Mouse (Mus musculus) thymus, postnatal 0 days (tissue): Measurements from ENCODE around the gene Uqcc3. TPM values are rescaled to one million over a fixed set of nuclear protein-coding genes. Genes with fewer than 3 reads are reported as not detected.
A peak's percentile ranks its signal among the peaks of the same experiment; 100 is the strongest.
"Not testable (repeated sequence)": the region's sequence is repeated elsewhere in the genome, so short reads cannot be mapped to it uniquely, and the experiment has no call there.

Experiments
- DNase-seq: peaks from one replicate; pipeline ENCODE4 v3.0.0-alpha.2; 2015; ENCODE audit warnings: low spot score
- polyA plus RNA-seq: library from polyadenylated mRNA; unstranded; fragments of >200 nt; fragmentation: Nextera tagmentation; extraction: Ambion mirVana; gene quantifications from 2 replicates; pipeline ENCODE4 v1.2.1, GENCODE M21; 2015

Gene Uqcc3
- polyA plus RNA-seq, 1 experiment from 2014 or later, result 119 TPM

DNA sequence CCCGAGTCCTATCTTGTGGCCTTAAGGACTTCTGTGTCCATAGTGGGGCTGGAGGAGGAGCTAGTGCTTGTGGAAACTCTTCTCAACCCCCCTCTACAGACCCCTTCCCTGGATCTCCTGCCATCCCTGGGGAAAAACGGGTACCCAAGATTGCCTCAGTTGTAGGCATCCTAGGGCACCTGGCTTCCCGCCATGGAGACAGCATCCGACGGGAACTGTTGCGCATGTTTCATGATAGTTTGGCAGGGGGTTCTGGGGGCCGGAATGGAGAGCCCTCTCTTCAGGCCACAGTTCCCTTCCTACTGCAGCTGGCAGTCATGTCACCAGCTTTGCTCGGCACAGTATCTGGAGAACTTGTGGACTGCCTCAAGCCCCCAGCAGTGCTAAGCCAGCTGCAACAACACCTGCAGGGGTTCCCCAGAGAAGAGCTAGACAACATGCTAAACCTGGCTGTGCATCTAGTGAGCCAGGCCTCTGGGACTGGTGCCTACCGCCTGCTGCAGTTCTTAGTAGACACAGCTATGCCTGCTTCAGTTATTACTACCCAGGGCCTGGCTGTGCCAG is 14.8 kb upstream of the Uqcc3 start:
- no peak for DNase-seq

DNA sequence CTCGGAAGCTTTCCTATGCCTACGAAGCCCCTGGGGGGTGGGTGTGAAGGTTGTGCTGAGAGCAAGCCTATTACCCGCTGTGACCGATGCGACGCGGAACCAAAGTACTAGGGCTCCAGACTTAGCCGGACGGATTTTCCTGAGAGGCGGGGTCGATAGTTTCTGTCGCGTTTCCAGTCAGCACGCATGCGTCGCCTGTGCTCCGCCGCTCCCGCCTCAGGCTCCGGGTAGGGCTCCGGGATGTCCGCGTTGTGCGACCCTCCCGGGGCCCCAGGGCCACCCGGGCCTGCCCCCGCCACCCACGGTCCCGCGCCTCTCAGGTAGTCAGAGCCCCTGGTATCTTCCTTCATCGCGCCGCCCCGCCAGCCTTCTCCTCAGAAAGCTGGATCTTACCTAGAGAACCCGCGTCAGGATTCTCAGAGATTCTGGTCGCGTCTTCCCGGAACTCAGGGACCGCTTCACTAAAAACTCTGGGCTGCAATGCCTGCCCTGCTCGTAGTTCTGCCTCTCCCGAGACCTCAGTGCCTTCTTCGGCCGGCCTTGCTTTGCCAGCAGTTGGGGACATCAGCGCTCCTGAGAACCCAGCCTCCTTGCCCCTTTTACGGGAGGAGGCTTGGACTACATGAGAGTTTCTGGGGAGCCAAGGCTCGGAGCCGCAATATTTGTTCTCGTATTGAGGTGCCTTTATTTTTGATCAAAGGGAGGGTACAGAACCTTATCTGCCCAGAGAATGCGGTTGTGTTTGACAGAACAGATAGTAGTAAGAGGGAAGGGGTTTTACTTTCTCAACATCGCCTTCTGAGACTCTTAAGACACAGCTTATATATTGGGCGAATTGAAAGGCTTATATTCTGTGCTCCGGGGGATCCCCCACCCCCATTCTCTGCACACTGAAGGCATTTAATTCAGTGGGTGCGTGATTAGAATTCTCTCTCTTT is 12.4 kb upstream of the Uqcc3 start, which contains the start of gene Ints5:
TSS of gene Ints5 (plus strand) at position 177 of the 938 bp plus-strand sequence.
- peak; percentile 85 for DNase-seq

DNA sequence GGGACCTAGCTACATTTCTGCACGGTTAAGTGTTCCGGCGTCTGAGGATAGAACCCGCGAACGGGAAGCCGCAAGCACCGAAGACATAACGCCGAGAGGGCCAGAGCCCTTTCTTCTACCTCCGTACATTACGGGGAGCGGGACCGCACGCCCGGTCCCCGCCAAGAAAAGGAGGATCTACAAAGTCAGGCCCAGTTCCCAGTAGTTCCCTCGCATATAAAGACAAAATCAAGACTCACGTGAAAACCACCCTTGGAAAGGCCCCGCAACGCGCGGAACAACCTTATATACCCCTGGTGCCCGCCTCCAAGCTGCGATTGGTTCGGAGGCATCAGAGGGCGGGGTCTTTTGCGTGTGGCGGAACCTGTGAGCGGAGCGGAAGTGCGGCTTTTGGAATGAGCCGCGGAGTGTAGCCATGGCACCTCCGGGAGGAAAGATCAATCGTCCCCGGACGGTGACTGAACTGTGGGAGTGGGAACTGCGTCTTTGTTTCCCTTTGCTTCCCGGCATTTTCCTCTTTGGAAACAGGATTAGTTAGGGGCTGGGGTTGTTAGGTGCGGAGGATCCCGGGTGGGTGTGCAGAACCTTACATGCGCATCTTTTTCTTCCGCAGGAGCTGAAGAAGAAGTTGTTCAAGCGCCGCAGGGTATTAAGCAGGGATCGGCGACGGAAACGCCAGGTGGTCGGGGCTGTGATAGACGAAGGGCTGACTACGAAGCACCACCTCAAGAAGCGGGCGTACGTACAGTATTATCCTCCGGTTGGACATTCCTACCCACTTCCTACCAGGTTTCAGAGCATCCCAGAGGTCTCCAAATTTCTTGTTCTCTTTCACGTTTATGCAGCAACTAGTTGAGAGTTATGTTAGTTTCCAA is 8.0 kb upstream of the Uqcc3 start, which contains the start of the genes 1810009A15Rik and Gm49416:
TSS of gene 1810009A15Rik (plus strand) at position 343 of the 875 bp plus-strand sequence.
TSS of gene Gm49416 (plus strand) at position 416 of the 875 bp plus-strand sequence.
- peak; percentile 97 for DNase-seq

DNA sequence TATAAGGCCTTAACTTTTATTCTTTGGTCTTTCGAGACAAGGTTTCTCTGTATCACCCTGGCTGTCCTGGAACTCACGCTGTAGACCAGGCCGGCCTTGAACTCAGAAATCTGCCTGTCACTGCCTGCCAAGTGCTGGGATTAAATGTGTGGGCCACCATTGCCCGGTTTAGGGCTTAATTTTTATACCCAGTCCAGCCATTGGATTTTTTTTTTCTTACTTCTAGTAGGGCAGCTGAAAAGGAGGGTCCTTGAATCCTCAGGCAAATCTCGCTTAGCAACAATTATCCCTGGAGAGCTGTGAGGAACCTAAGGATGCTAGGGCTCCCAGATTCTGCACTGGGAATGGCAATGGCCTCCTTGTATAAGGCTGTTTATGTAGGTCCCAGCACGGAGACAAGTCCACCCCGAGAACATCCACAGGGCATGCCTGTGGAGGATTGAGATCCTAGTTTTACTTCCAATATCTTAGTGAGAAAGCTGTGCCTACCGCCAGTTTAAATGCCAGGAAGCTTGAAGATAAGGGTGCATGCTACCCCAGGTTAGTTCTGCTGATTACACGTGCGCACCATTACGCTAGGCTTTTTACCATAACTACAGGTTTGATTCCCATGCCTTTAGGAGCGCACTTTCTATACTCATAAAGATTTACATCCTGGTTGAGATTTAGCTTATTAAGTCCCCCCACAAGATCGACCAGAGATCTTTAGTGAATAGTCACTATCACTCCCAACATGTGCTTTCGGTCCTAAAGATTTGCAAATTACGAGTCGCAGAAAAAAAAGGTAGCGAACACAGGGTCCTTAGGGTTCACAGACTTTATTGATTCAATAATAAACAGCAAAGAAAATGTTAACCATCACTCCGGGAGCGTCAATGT is 7.1 kb upstream of the Uqcc3 start:
- DNase-seq, result no peak

DNA sequence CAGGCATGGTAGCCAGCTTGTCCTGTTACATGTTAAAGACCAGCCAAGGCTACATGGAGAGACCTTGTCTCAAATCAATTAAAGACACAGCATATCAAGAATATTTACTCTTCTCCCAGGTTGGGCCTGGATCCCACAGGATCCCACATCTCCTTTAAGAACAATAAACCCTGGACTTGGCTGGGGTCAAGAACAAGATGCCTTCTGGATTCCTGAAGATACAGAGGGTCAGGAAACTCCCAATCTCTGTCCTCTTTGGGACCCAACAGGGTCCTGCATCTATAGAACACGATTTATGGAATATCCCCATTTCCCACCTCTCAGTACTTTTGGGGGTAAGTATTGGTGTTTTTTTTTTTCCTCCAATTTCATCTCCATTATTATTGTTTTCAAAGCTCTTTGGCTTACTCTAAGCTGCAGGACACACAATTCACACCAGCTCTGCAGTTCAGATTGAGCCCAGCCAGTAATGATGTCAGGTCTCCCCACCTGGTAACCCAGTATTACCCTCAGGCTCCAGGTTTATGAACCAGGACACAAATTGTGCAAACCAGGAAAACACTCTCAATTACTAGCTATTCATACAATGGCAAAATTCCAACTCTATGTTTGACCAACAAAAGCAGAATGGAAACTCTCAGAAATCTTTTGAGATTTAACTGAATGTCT is 6.3 kb upstream of the Uqcc3 start:
- no peak for DNase-seq

DNA sequence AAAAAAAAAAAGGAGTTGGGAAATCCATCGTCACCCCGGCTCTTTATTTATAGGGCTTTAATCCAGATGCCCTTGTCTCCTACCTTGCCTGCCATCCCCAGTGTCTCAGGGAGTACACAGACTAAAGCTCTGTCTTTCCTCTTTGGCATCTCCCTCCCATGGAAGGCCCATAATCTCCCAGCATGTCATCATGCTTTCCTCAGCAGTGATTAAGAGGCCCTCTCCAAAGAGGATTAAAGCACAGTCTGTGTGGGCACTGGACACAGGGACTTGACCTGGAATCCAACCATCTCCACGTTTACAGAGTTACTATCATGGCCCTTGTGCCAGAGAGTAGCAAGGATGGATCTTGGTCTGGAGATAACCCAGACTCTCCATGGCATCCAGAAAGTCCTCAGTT is 2.9 kb upstream of the Uqcc3 start, which contains the start of the genes Lbhd1 and Gm49403:
TSS of gene Lbhd1 (plus strand) at position 117 of the 400 bp plus-strand sequence.
TSS of gene Gm49403 (plus strand) at position 315 of the 400 bp plus-strand sequence.
- no peak for DNase-seq

DNA sequence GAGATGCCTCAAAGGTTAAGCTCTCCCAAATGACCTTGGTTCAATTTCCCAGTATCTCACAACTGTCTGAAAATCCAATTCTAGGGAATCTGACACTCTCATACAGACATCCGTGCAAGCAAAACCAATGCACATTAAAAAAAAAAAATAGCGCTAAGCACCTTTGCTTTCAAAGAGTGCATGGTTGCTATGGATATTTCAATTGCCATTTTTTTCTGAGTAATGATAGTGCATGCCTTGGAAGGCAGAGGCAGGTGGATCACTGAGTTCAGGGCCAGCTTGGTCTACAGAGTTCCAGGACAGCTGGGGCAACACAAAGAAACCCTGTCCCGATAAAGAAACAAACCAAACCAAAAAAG is 290 bp upstream of the Uqcc3 start:
- DNase-seq, result no peak

DNA sequence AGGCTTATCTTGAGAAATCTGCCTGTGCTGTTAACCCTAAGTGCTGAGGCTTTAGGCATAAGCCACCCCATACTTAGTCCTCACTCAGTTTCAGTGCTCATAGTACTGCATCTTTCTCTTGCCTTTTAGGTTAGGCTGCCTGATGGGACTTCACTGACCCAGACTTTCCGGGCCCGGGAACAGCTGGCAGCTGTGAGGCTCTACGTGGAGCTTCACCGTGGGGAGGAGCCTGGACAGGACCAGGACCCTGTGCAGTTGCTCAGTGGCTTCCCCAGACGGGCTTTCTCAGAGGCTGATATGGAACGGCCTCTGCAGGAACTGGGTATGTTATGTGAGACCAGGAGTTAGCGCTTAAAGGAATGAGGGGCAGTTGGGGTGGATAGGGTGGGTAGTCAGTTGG is 5.7 kb downstream of the Uqcc3 start:
- DNase-seq, result no peak

DNA sequence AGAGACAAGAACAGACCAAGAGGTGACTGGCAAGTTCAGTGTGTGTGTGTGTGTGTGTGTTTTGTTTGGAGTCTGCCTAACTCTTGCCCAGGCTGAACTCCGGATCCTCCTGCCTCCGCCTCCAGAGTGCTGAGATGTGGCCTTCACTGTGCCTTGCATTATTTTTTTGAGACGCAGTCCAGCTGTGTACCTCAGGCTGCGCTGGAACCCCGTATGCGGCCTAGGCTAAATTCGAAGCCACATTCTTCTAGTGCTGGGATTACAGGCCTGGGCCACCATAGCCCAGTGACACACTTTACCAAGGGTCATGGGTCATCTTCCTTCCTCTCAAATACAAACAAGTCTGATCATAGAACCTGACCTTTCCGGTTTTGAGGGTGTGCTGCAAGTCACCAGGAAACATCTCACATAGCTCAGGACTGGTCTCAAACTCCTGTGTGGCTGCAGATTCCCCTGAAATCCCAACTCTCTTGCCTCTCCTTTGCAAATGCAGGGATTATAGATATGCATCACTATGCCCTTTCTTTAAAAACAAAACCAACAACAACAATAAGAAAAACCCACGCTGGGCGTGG is 8.4 kb downstream of the Uqcc3 start:
- no peak for DNase-seq

DNA sequence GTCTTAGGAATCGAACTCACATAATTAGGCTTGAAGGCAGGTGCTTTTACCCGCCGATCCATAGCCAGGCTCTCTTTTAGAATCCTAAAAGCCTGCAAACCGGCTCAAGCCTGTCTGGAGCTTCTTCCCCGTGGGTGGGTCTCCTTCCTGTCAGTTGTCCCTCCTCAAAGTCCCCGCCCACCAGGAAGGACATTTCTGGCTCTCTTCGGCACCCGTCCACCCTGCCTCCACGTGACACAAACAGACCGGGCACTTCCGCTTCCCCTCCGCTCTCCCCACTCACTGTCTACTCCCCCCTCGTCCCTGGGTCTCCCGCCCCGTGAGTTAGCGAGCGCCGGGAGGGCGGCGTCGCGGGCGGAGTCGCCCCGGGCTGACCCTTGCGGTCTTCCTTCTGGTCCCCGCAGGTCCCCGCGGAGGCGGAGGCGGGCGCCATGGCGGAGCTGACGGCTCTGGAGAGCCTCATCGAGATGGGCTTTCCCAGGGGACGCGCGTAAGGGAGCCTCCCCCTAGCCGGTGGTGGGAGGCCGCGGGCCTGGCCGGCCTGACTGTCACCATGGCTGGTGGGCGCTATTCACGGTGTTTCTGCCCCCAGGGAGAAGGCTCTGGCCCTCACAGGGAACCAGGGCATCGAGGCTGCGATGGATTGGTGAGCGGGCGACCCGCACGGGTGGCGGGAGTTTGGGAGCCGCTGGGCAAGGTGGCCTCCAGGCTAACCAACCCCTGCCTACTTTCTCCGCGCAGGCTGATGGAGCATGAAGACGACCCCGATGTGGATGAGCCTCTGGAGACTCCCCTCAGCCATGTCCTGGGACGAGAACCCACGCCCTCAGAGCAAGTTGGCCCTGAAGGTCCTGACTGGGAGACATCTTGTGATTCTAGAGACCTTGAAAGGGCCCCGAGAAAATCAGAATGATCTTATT is 9.2 kb downstream of the Uqcc3 start, which contains the start of gene Ubxn1:
TSS of gene Ubxn1 (plus strand) at position 230 of the 920 bp plus-strand sequence.
- peak; percentile 96 for DNase-seq

DNA sequence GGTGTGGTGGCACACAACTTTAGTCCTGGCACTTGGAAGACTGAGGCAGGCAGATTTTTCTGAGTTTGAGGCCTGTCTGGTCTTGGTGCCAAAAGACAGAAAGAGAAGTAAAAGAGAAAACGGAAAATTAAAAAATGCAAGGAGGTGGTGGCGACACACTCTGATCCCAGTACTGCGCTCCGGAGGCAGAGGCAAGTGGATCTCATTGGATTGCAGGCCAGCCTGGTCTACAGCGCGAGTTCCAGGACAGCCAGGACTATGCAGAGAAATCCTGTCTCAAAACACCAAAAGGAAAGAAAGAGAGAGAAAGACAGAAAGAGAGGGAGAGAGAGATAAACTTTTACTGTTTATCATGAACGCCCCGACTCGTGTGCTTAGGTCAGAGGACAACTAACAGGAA is 9.9 kb downstream of the Uqcc3 start:
- no peak for DNase-seq

DNA sequence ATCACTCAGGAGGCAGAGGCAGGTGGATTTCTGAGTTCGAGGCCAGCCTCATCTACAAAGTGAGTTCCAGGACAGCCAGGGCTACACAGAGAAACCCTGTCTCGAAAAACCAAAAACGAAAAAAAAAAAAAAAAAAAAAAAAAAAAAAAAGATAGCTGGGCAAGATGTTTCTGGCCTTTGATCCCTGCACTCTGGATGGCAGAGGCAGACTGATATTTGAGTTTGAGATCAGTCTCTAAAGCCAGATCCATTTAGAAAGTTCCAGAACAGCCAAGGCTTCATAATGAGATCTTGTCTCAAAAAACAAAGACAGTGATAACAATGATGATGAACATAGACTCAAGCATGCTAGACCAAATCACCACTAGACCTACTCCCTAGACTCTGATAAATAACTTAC is 10.3 kb downstream of the Uqcc3 start:
- DNase-seq, result not testable (repeated sequence)

DNA sequence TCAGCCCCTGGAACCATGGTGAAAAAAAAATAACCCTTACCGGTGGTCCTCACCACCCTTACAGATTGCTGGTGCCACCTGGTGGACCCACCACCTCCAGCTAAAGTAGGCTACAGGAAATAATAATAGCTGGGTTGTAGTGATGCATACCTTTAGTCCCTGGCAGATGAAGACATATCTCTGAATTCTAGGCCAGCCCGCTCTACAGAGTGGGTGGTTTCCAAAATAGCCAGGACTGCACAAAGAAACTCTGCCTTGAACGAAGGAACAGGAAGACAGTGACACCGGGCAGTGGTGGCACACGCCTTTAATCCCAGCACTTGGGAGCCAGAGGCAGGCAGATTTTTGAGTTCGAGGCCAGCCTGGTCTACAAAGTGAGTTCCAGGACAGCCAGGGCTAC is 16.5 kb downstream of the Uqcc3 start:
- no peak for DNase-seq

DNA sequence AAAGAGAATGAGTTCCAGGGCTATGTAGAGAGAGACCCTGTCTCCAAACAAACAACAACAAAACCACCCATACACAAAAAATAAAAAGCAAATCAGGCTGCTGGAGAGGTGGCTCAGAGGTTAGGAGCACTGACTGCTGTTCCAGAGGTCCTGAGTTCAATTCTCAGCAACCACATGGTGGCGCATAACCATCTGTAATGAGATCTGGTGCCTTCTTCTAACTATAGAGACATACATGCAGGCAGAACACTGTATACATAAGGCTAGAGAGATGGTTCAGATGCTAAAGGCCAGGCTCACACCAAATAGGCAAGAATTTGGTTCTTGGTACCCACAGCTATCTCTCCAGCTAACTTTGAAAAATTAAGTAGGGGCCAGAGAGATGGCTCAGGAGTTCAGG is 21.7 kb downstream of the Uqcc3 start:
- peak; percentile 64 for DNase-seq

DNA sequence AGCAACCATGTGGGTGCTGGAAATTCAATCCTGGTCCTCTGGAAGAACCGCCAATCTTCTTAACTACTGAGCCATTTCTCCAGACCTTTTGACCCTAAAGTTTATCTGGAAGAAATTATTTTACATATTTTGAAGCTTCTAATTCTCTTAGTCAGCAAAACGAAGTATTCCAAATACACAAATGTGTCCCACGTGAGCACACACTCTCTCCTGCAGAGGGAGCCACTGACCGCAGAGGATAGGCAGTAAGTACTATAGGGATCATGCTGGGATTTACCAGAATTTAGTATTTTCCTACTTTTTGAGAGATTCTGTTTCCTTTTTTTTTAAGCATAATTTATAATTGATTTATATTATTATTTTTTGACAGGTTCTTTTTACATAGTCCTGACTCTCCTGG is 23.0 kb downstream of the Uqcc3 start:
- peak; percentile 54 for DNase-seq

DNA sequence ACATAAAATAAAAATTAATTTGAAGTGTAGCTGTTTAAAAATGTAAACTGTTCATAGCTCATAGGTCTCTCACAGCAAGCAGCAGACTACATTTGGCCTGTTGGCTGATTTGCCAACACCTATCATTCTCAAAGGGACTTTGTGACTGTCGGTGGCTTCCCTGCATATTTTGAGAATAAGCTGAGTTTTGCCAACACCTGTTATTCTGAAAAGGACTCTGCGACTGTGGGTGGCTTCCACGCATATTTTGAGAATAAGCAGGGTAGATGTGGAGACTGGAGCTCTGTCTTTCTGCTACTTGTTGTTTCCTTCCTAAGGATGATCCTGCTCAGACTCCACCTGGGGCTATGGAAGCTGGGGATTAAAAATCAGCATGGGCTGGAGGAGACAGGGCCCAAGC is 27.6 kb downstream of the Uqcc3 start:
- no peak for DNase-seq

DNA sequence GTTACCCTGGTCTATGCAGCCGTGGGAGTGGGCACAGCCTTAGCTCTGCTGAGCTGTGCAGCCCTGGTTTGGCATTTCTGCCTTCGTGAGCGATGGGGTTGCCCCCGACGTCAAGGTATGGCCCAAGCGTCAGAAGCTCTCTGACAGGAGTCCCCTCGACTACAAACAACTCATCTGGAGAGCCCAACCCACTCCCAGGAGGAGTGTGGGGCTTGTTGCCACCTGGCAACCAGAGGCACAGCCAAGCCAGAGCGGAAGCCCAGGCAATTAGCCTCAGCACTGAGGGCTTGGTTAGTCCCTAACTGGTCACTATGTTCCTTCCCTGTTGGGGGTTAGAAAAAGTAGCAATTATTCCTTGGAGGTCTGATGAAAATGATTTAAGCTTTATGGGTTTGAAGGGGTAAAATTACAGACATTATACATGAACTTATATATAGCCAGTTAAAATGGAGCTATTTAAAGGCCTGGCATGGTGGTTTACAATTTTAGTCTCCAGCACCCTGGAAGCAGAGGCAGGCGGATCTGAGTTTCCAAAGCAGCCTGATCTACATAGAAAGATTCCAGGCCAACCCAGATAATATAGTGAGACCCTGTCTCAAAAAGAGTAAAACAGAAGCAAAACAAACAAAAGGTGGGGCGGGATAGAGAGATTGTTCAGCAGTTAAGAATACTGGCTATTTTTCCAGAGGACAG is 28.3 kb downstream of the Uqcc3 start:
- no peak for DNase-seq

DNA sequence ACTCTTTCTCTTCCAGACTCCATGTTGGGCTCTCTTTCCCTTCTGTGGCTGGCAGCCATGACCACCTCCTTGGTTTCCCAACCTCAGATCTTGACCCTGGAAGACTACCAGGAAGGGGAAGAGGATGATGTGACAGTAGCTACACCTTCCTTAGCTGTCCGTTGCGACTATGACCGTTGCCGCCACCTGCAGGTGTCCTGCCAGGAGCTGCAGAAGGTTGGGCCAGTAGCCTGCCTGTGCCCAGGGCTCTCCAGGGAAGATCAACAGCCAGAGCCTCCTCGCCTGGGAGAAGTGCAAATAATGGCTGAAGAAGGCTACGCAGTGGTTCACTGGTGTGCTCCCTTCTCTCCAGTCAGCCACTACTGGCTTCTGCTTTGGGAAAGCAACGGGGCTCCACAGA is 29.1 kb downstream of the Uqcc3 start:
- no peak for DNase-seq
